Mouse (Mus musculus): ENCODE measurements around the gene Tars2.
"Not testable (repeated sequence)": the region's sequence is repeated elsewhere in the genome, so short reads cannot be mapped to it uniquely, and the experiment has no call there.

Gene Tars2

GRCm38 (mm10) chr3:95760106-95760505 is at the start of gene Tars2:
Gene Tars2 (minus strand): TSS chr3:95760206.
- DNase-seq: no peak

GRCm38 (mm10) chr3:95808384-95808783 is 48.4 kb upstream of the Tars2 start:
- DNase-seq: no peak

- not testable (repeated sequence) for DNase-seq
These were observed 47.6 kb upstream of the Tars2 start for GRCm38 (mm10) chr3:95807630-95808029.

- no peak for DNase-seq
These were observed 46.7 kb upstream of the Tars2 start for GRCm38 (mm10) chr3:95806677-95807076.

GRCm38 (mm10) chr3:95803851-95804250 is 43.8 kb upstream of the Tars2 start:
- no peak for DNase-seq

GRCm38 (mm10) chr3:95798756-95799155 is 38.8 kb upstream of the Tars2 start:
- DNase-seq: no peak

- no peak for DNase-seq
These were observed 34.3 kb upstream of the Tars2 start for GRCm38 (mm10) chr3:95794299-95794698.

- no peak for DNase-seq
These were observed 33.7 kb upstream of the Tars2 start for GRCm38 (mm10) chr3:95793662-95794061.

- DNase-seq: no peak
These were observed 25.5 kb upstream of the Tars2 start for GRCm38 (mm10) chr3:95785501-95785900.

- DNase-seq: peak; percentile 48 to 55
These were observed 12.0 kb upstream of the Tars2 start for GRCm38 (mm10) chr3:95771985-95772384.

- DNase-seq: no peak
These were observed 5.5 kb upstream of the Tars2 start for GRCm38 (mm10) chr3:95765534-95765933.

GRCm38 (mm10) chr3:95763811-95764210 is 3.8 kb upstream of the Tars2 start:
- no peak for DNase-seq

- no peak for DNase-seq
These were observed 3.0 kb upstream of the Tars2 start for GRCm38 (mm10) chr3:95762961-95763360.

- no peak for DNase-seq
These were observed 1.8 kb upstream of the Tars2 start for GRCm38 (mm10) chr3:95761771-95762170.

- DNase-seq: no peak
These were observed 650 bp upstream of the Tars2 start for GRCm38 (mm10) chr3:95760656-95761055.

GRCm38 (mm10) chr3:95758467-95759218 is 1.4 kb downstream of the Tars2 start:
- no peak for DNase-seq

GRCm38 (mm10) chr3:95756808-95757207 is 3.2 kb downstream of the Tars2 start:
- no peak for DNase-seq

- peak; percentile 85 to 86 for DNase-seq
These were observed 5.4 kb downstream of the Tars2 start for GRCm38 (mm10) chr3:95754345-95755206.

GRCm38 (mm10) chr3:95752935-95753334 is 7.1 kb downstream of the Tars2 start:
- DNase-seq: no peak

GRCm38 (mm10) chr3:95740406-95740805 is 19.6 kb downstream of the Tars2 start:
- no peak for DNase-seq

- no peak for DNase-seq
These were observed 20.5 kb downstream of the Tars2 start, which contains the start of gene Ecm1 for GRCm38 (mm10) chr3:95739353-95740104. Gene Ecm1 (minus strand): TSS chr3:95739569.

GRCm38 (mm10) chr3:95735071-95735670 is 24.8 kb downstream of the Tars2 start:
- no peak for DNase-seq
